Mouse (Mus musculus) c-Kit-positive CD71-positive TER-119-negative erythroid progenitor cells, embryonic 14.5 days (primary cell): Measurements from ENCODE around the gene Tnfsf9.
A peak's percentile ranks its signal among the peaks of the same experiment; 100 is the strongest.
"Not testable (repeated sequence)": the region's sequence is repeated elsewhere in the genome, so short reads cannot be mapped to it uniquely, and the experiment has no call there.

Experiments
- DNase-seq: peaks from one replicate; pipeline ENCODE4 v3.0.0-alpha.2; 2013; ENCODE audit warnings: low read depth

Tnfsf9 gene

GRCm38 (mm10) chr17:57095855-57096622, 9.1 kb upstream of the Tnfsf9 start:
- DNase-seq, result peak; percentile 49

DNA sequence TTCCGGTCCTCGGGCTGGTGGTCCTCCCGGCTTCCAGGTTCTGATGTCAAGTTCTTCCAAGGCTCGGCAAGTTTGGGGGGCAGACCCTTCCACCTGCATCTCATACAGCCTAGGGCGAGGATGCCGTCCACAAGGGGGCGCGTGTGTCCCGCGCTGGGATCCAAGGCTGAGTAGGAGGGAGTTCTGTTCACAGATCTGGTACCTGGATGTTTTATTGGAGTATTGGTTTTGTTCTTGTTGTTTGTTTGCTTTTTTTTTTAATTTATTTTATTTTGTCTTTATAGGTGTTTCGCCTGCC, 8.6 kb upstream of the Tnfsf9 start:
- peak; percentile 66 for DNase-seq

GRCm38 (mm10) chr17:57098321-57098720, 6.8 kb upstream of the Tnfsf9 start:
- no peak for DNase-seq

DNA sequence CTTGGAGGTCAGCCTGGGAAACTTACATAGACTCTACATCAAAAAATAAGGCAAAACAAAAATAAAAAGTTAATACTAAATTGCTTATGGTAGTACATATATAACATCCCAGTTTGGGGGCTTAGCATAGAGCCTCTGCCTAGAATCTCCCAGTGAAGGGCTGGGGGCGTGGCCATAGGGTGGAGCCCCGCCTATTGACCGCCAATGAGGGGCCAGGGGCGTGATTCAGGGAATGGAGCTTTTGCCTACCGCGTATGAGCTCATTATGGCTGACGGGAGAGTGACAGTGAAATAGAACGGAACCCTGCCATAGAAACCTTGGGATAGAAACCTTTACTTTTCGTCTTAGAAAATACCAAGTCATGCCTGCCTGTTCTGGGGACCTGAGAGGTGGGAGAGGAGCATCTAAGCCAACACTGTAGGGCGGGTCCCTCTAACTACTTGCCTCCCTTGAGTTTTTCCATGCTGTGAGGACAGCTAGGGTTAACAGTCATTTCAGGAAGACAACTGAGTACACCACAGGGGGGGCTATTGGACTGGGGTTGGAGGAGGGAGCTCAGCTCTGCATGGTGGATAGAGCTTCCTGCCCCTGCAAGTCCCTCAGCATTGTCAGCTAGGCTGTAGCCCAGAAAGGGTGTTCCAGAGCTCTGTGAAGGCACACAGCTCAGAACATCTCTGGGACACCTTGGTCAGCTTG, 5.3 kb upstream of the Tnfsf9 start:
- DNase-seq, result peak; percentile 59

- DNase-seq, result no peak
These were observed 2.8 kb upstream of the Tnfsf9 start for GRCm38 (mm10) chr17:57102276-57102675.

DNA sequence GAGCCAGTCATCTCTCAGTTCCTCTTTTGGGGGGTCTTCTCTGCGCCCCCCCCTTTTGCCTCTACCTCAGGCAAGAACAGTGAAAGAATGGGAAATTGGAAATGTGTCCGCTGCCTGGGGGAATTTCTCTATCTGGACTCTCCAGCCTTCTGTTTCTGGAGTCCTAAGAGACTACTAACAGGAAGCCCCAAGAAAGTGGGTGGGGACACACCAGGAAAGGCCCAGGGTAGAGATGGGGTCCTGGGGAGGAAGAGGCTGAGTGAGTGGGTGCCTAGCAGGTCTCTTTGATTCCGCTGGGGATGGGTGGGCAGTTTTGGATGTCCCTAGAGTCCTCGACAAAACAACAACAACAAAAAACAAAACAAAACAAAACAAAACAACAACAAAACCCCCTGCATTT, 629 bp upstream of the Tnfsf9 start:
- no peak for DNase-seq

DNA sequence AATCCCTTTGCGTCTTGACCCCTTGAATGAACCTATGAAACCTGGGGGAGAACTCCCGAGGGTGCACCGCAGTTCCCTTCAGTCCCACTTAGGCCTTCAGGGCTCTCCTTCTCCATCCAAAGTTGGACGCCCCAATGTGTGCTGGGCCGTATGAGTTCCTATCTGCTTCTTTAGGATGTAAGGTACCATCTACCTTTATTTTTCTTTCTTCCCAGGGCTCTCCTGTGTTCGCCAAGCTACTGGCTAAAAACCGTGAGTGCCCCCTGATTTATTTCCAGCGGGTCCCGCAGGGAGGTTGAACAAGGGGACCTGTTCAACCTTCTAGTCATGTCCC, 877 bp downstream of the Tnfsf9 start:
- DNase-seq, result no peak

- DNase-seq, result no peak
These were observed 1.9 kb downstream of the Tnfsf9 start for GRCm38 (mm10) chr17:57107064-57107463.

DNA sequence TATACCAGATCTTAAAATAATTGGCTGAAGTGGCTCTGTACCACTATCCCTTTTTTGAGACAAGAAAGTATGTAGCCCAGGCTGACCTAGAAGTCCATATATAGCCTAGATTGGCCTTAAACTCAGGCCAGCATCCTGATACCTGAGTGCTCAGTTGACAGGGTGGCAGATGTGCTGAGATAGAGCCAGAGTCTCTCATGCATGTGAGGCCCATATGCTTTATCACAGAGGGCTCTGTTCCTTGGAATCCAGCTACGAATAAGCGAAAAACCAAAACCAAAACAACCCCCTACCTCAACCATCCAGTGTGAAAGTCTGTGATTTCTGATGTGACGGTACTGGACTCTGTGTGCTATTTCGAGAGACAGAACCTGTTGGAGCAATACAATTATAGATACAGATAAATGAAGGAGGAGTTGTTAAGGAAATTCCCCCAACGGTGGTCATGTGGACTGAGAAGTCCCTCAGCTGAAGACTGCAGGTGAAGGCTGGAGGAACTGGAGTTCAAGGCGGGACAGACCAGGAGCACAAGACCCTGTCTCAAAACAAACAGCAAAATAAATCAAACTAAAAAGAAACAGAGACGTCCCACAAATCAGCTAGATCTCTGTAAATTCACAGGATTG, 3.0 kb downstream of the Tnfsf9 start:
- DNase-seq, result no peak

- no peak for DNase-seq
These were observed 3.6 kb downstream of the Tnfsf9 start for GRCm38 (mm10) chr17:57108666-57109171.

- DNase-seq, result no peak
These were observed 4.9 kb downstream of the Tnfsf9 start for GRCm38 (mm10) chr17:57110005-57110404.

DNA sequence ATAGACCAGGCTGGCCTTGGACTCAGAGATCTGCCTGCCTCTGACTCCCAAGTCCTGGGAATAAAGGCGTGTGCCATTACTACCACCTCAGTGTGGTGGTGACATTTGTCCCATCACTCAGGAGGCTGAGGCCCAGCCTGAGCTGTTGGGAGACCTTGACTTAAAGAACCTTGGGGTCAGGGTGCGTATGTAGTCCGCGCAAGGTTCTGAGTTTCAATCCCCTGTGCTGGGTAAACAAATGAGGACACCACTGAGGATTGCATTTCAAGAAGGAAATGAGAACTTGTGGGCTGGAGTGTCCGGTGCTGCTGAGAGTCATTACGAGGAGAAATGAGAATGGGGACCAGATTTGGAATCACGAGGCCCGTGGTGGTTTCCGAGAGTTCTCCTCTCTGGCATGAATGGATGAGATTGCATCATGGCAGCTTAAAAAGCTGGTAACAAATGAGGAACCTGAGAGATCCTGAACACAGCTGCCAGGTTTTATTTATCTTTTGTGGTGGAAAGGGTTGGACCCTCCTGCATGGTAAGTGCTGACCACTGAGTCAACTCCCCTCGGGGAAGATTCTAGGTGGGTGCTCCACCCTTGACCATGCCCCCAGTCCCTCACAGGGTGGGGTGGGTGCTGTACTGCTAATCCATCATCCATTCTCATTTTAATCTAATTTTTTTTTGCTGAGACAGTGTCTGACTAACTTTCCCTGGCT, 7.8 kb downstream of the Tnfsf9 start:
- no peak for DNase-seq

DNA sequence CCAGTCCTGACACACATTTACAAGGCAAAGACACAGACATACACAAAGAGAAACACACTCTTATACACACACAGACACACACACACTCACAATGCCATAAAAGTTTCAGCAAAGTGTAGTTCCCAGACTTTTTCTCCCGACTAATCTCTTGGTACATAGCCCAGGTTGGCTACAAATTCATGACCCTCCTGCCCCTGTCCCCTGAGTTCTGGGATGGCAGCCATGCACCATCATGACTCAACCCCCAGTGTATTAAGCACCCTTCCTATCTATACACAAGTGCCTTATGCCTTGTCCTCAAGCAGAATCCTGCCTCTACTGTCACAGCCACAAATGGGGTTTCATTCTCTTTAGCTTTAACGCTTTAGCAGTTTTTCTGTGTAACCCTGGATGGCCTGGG, 11.7 kb downstream of the Tnfsf9 start:
- no peak for DNase-seq

- no peak for DNase-seq
These were observed 13.6 kb downstream of the Tnfsf9 start for GRCm38 (mm10) chr17:57118524-57119349.

- DNase-seq, result no peak
These were observed 16.7 kb downstream of the Tnfsf9 start for GRCm38 (mm10) chr17:57121856-57122255.

- no peak for DNase-seq
These were observed 18.3 kb downstream of the Tnfsf9 start for GRCm38 (mm10) chr17:57123192-57124118.

- DNase-seq, result no peak
These were observed 19.7 kb downstream of the Tnfsf9 start for GRCm38 (mm10) chr17:57124792-57125191.

DNA sequence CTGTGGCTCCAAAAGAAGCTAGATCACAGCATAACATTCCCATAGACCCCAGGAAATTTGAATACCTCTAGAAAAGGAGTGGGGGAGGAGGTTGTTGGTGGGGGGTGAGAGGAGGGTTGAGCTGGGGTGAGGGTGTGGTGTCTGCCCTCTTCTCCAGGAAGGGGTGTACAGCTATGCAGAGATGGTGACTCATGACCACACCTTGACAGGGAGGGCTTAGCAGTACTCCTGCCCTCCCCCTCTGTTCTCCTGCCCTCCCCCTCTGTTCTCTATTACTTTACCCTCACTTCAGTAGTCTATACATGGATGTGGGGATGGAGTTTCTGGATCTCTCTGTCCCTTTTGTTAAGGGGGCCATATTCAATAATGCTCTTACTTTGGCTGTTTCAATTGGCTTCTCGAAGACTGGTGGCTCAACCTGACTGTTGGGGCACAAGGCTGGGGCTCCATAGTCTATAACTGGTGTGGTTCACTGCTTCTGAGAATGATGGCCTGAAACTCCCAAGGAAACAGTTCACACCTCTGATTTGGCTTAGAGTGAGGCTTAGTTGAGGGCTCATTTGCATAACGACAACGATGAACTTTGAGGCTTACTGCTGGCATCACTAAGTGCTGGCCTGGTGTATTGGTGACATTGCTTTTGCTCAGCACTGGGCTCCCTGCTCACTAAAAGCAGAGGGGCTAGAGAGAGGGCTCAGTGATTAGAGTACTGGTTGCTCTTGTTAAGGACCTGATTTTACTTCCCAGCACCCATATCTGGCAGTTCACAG, 20.9 kb downstream of the Tnfsf9 start:
- DNase-seq, result no peak

GRCm38 (mm10) chr17:57131793-57132192, 26.7 kb downstream of the Tnfsf9 start:
- no peak for DNase-seq

GRCm38 (mm10) chr17:57134021-57134420, 28.9 kb downstream of the Tnfsf9 start:
- not testable (repeated sequence) for DNase-seq
